Mouse (Mus musculus): ENCODE results near the gene Tnfrsf14. TPM values are rescaled to one million over a fixed set of nuclear protein-coding genes. Genes with fewer than 3 reads are reported as not detected.
A peak's percentile ranks its signal among the peaks of the same experiment; 100 is the strongest.

The Tnfrsf14 gene
- polyA plus RNA-seq, 1 experiment from 2014 or later: 59.8 TPM

GRCm38 (mm10) chr4:154962683-154963082 is 34.3 kb upstream of the Tnfrsf14 start:
- ATAC-seq (ENCODE audit: low read depth): no peak
- H3K4me2 ChIP-seq (ENCODE audit: low read depth, low read length): no peak overlapping the region
- H3K27me3 ChIP-seq (ENCODE audit: control insufficient read depth, insufficient read depth, low read depth, low read length): peaks cover 61% of the 10 kb centered on the region
- H3K9ac ChIP-seq (ENCODE audit: low read depth, low read length): no peak overlapping the region
- 72% methylated on average over 7 of the region's 7 CpGs for WGBS (ENCODE audit: insufficient replicate concordance)
- no peak overlapping the region for H3K4me3 ChIP-seq (ENCODE audit: low read depth, low read length)
- no peaks in the 10 kb centered on the region for H3K9me3 ChIP-seq (replicated peaks; ENCODE audit: control insufficient read depth, low read length)
- H3K36me3 ChIP-seq (ENCODE audit: control insufficient read depth, insufficient read depth): peaks cover 4% of the 10 kb centered on the region
- no peak overlapping the region for H3K27ac ChIP-seq (ENCODE audit: low read length)
- H3K4me1 ChIP-seq (ENCODE audit: control insufficient read depth, low read depth, low read length): peaks cover 44% of the 10 kb centered on the region

GRCm38 (mm10) chr4:154961911-154962310 is 33.5 kb upstream of the Tnfrsf14 start:
- Histone ChIP-seq H3K9ac (ENCODE audit: low read depth, low read length) (no peak overlapping the region), H3K4me3 (ENCODE audit: low read depth, low read length) (peak overlapping the region; percentile 44; the same call in 1 of the 2 replicates), H3K4me2 (ENCODE audit: low read depth, low read length) (peak overlapping the region; percentile 49; the same call in 1 of the 2 replicates), H3K36me3 (ENCODE audit: control insufficient read depth, insufficient read depth) (no peaks in the 10 kb centered on the region; the same call in 1 of the 2 replicates), H3K9me3 (replicated peaks; ENCODE audit: control insufficient read depth, low read length) (no peaks in the 10 kb centered on the region), H3K4me1 (ENCODE audit: control insufficient read depth, low read depth, low read length) (peaks cover 42% of the 10 kb centered on the region), H3K27ac (ENCODE audit: low read length) (no peak overlapping the region), H3K27me3 (ENCODE audit: control insufficient read depth, insufficient read depth, low read depth, low read length) (peaks cover 69% of the 10 kb centered on the region)
- no peak for ATAC-seq (ENCODE audit: low read depth)
- 21% methylated on average over 13 of the region's 13 CpGs for WGBS (ENCODE audit: insufficient replicate concordance)

GRCm38 (mm10) chr4:154961226-154961738 is 32.9 kb upstream of the Tnfrsf14 start:
- H3K9ac ChIP-seq (ENCODE audit: low read depth, low read length): peak overlapping the region; percentile 6; the same call in 1 of the 2 replicates
- H3K27ac ChIP-seq (ENCODE audit: low read length): no peak overlapping the region
- H3K27me3 ChIP-seq (ENCODE audit: control insufficient read depth, insufficient read depth, low read depth, low read length): peaks cover 75% of the 10 kb centered on the region

GRCm38 (mm10) chr4:154960690-154961225 is 32.4 kb upstream of the Tnfrsf14 start, which contains the start of gene Hes5:
Gene Hes5 (plus strand): TSS chr4:154960923.
- no peak for ATAC-seq (ENCODE audit: low read depth)
- H3K27me3 ChIP-seq (ENCODE audit: control insufficient read depth, insufficient read depth, low read depth, low read length): peaks cover 80% of the 10 kb centered on the region
- no peaks in the 10 kb centered on the region for H3K36me3 ChIP-seq (ENCODE audit: control insufficient read depth, insufficient read depth)
- H3K4me3 ChIP-seq (ENCODE audit: low read depth, low read length): peak within 1 kb of the TSS; percentile 44
- peaks cover 31% of the 10 kb centered on the region for H3K4me1 ChIP-seq (ENCODE audit: control insufficient read depth, low read depth, low read length)
- peak within 1 kb of the TSS; percentile 6; the same call in 1 of the 2 replicates for H3K9ac ChIP-seq (ENCODE audit: low read depth, low read length)
- H3K9me3 ChIP-seq (replicated peaks; ENCODE audit: control insufficient read depth, low read length): no peaks in the 10 kb centered on the region
- H3K27ac ChIP-seq (ENCODE audit: low read length): no peak within 1 kb of the TSS
- WGBS (ENCODE audit: insufficient replicate concordance): under 1% methylated on average over 65 of the region's 65 CpGs
- H3K4me2 ChIP-seq (ENCODE audit: low read depth, low read length): peak within 1 kb of the TSS; percentile 49

More at GRCm38 (mm10) chr4:154961226-154961738, 32.9 kb upstream of the Tnfrsf14 start:
- Histone ChIP-seq H3K9me3 (replicated peaks; ENCODE audit: control insufficient read depth, low read length) (no peaks in the 10 kb centered on the region), H3K4me2 (ENCODE audit: low read depth, low read length) (peak overlapping the region; percentile 49), H3K4me3 (ENCODE audit: low read depth, low read length) (peak overlapping the region; percentile 44), H3K36me3 (ENCODE audit: control insufficient read depth, insufficient read depth) (no peaks in the 10 kb centered on the region; the same call in 1 of the 2 replicates), H3K4me1 (ENCODE audit: control insufficient read depth, low read depth, low read length) (peaks cover 36% of the 10 kb centered on the region)
- no peak for ATAC-seq (ENCODE audit: low read depth)
- WGBS (ENCODE audit: insufficient replicate concordance): 2% methylated on average over 47 of the region's 47 CpGs

- Histone ChIP-seq H3K4me3 (ENCODE audit: low read depth, low read length) (peak overlapping the region; percentile 44), H3K36me3 (ENCODE audit: control insufficient read depth, insufficient read depth) (no peaks in the 10 kb centered on the region), H3K9me3 (replicated peaks; ENCODE audit: control insufficient read depth, low read length) (no peaks in the 10 kb centered on the region), H3K4me1 (ENCODE audit: control insufficient read depth, low read depth, low read length) (peaks cover 25% of the 10 kb centered on the region), H3K27ac (ENCODE audit: low read length) (no peak overlapping the region), H3K27me3 (ENCODE audit: control insufficient read depth, insufficient read depth, low read depth, low read length) (peaks cover 85% of the 10 kb centered on the region), H3K9ac (ENCODE audit: low read depth, low read length) (no peak overlapping the region), H3K4me2 (ENCODE audit: low read depth, low read length) (peak overlapping the region; percentile 49)
- 24% methylated on average over 20 of the region's 20 CpGs for WGBS (ENCODE audit: insufficient replicate concordance)
- no peak for ATAC-seq (ENCODE audit: low read depth)
These were observed 31.8 kb upstream of the Tnfrsf14 start for GRCm38 (mm10) chr4:154960021-154960689.

GRCm38 (mm10) chr4:154958621-154959020 is 30.3 kb upstream of the Tnfrsf14 start:
- Histone ChIP-seq H3K4me3 (ENCODE audit: low read depth, low read length) (no peak overlapping the region), H3K4me1 (ENCODE audit: control insufficient read depth, low read depth, low read length) (peaks cover 20% of the 10 kb centered on the region), H3K27ac (ENCODE audit: low read length) (no peak overlapping the region), H3K4me2 (ENCODE audit: low read depth, low read length) (no peak overlapping the region), H3K9me3 (replicated peaks; ENCODE audit: control insufficient read depth, low read length) (no peaks in the 10 kb centered on the region), H3K9ac (ENCODE audit: low read depth, low read length) (no peak overlapping the region), H3K27me3 (ENCODE audit: control insufficient read depth, insufficient read depth, low read depth, low read length) (peaks cover 98% of the 10 kb centered on the region), H3K36me3 (ENCODE audit: control insufficient read depth, insufficient read depth) (no peaks in the 10 kb centered on the region)
- no peak for ATAC-seq (ENCODE audit: low read depth)
- 15% methylated on average over 8 of the region's 8 CpGs for WGBS (ENCODE audit: insufficient replicate concordance)

GRCm38 (mm10) chr4:154958171-154958570 is 29.8 kb upstream of the Tnfrsf14 start:
- Histone ChIP-seq H3K9ac (ENCODE audit: low read depth, low read length) (no peak overlapping the region), H3K9me3 (replicated peaks; ENCODE audit: control insufficient read depth, low read length) (no peaks in the 10 kb centered on the region), H3K27me3 (ENCODE audit: control insufficient read depth, insufficient read depth, low read depth, low read length) (peaks cover 98% of the 10 kb centered on the region), H3K4me1 (ENCODE audit: control insufficient read depth, low read depth, low read length) (peaks cover 15% of the 10 kb centered on the region), H3K36me3 (ENCODE audit: control insufficient read depth, insufficient read depth) (no peaks in the 10 kb centered on the region), H3K4me2 (ENCODE audit: low read depth, low read length) (no peak overlapping the region), H3K27ac (ENCODE audit: low read length) (no peak overlapping the region), H3K4me3 (ENCODE audit: low read depth, low read length) (no peak overlapping the region)
- WGBS (ENCODE audit: insufficient replicate concordance): 4% methylated on average over 15 of the region's 15 CpGs
- no peak for ATAC-seq (ENCODE audit: low read depth)

GRCm38 (mm10) chr4:154957289-154957993 is 29.1 kb upstream of the Tnfrsf14 start:
- ATAC-seq (ENCODE audit: low read depth): no peak
- no peak overlapping the region for H3K9ac ChIP-seq (ENCODE audit: low read depth, low read length)
- peaks cover 98% of the 10 kb centered on the region for H3K27me3 ChIP-seq (ENCODE audit: control insufficient read depth, insufficient read depth, low read depth, low read length)
- H3K9me3 ChIP-seq (replicated peaks; ENCODE audit: control insufficient read depth, low read length): no peaks in the 10 kb centered on the region
- H3K4me2 ChIP-seq (ENCODE audit: low read depth, low read length): no peak overlapping the region
- no peak overlapping the region for H3K27ac ChIP-seq (ENCODE audit: low read length)
- no peaks in the 10 kb centered on the region for H3K36me3 ChIP-seq (ENCODE audit: control insufficient read depth, insufficient read depth)
- H3K4me3 ChIP-seq (ENCODE audit: low read depth, low read length): no peak overlapping the region
- peaks cover 12% of the 10 kb centered on the region for H3K4me1 ChIP-seq (ENCODE audit: control insufficient read depth, low read depth, low read length)
- 50% methylated on average over 13 of the region's 13 CpGs for WGBS (ENCODE audit: insufficient replicate concordance)
